Mouse (Mus musculus): Measurements from ENCODE around the gene Crls1. TPM values are rescaled to one million over a fixed set of nuclear protein-coding genes. Genes with fewer than 3 reads are reported as not detected.

Crls1 gene
- total RNA-seq (2023): 10 to 100 TPM in 1 of 2 experiments, 1 to 10 TPM in 1; 8.1 to 10.4 TPM

DNA sequence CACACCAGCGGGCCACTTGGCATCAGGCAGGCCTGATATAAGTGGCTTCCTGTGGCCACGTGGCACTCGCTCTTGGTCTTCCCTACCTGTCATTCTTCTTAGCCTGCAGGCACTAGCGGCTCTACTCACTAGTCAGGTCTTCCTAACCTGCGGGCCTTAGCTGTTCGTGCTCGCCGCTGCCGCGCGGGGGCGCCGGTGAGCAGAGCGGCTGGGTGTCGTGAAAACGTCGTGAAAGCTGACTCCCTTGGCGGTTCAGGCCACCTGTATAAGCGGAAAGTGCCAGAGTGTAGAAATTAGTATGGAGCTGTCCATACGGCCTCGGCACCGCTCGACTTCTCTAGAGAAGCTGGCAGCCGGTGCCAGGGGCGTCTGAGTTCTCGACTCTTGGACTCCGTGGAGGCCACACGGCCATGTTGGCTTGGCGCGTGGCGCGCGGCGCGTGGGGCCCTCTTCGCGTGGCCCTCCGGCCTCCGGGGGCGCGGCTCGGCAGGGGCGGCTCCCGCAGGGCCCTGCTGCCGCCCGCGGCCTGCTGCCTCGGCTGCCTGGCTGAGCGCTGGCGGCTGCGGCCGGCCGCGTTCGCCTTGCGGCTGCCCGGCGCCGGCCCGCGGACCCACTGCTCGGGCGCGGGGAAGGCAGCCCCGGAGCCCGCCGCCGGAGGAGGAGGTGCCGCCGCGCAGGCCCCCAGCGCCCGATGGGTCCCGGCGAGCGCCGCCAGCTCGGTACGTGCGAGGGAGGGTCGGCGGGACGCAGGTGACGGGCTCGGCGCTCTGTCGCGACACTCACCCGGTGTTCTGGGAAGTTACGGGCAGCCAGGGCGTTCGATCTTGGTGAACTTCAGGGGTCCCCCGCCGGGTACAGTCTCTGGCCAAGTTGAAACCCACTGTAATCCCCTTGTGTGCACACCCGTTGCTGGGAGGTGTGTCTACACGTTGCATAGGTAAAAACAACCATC is at the start of gene Crls1:
Gene Crls1, plus strand, starts transcription at position 260 of the 952 bp plus-strand sequence.

DNA sequence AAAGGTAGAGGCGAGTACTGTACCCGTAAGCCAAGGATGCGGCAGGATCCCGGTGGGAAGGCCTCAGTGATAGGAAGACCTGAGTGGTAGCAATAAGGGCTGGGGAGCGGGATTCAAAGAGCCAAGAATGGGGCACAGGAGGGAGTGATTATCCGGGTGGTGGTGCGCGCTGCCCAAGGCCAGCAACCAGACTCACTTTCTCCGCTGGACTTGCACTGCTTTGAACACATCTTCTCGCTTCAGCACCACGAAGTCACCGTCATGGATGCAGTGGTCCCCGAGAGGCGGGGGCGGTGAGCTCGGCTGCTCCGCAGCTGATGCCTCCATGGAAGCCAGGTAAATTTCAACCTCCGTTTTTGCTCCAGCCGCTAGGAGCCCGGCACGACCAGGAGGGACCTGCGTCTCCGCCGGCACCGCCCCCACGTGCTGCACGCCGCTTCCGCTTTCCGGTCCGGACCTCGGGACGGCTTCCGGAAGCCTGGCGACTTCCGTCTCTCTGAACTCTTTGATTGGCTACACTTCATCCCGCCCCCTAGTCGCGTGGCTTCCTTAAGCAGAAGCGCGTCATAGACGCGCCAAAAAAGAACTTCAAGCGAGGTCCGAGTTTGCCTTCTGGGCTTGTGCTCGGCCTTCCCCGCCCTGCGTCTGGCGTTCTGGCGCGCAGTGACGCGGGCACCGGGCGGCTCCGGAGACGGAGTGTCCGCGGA is 30.7 kb upstream of the Crls1 start, which contains the start of the genes Trmt6 and Mcm8:
Gene Trmt6, minus strand, starts transcription at position 448 of the 707 bp plus-strand sequence.
Gene Mcm8, plus strand, starts transcription at position 534 of the 707 bp plus-strand sequence.

DNA sequence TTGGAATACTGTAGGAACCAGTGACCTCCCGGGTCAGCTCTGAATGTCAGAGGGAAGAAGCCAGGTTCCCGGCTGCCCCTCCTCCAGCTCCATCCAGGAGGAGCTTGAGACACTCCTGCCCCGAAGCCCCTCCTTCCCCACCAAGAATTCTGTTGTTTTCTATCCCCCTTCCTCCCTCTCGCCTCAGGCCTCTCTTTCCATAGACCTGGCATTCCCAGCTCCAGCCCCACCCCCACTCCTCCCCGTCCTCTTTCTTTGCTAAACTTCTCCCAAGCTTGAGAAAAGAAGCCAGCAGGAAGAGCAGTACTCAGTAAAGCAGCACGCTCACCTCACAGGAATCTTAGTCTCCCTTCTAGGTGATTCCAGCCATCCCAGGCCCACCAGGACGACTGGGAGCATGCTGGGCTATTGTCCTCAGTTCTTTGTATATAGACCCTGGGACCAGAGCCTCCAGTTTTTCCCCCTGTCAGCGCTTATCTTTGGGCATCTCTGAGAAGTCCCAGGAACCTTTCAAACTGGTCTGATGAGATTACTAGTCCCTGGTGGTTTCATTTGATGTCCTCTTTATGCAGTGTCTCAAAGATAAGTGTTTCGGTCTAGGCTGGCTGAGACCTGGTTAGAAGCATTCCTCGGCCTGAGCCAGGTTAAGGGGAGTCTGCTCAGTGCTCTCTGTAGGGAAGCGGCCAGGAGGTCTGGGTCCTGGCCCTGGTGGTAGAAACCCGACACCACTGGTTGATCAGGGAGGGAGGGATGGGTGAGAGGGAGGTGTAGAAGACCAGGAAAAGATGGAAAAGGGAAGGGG is 34.6 kb downstream of the Crls1 start, which contains the start of gene Lrrn4:
Gene Lrrn4, minus strand, starts transcription at position 48 of the 802 bp plus-strand sequence.

Other genes starting within 250 kb of the Crls1 start
- 10 to 100 TPM; 13.4 to 14.9 TPM for gene Shld1, start 159.7 kb upstream of the Crls1 start, total RNA-seq (2023)
- not detected for gene Chgb, start 65.4 kb upstream of the Crls1 start, total RNA-seq (2023)
- gene Trmt6, start 30.6 kb upstream of the Crls1 start, total RNA-seq (2023): 10 to 100 TPM in 1 of 2 experiments, 1 to 10 TPM in 1; 9.5 to 15.9 TPM
- 1 to 10 TPM; 3.1 to 3.6 TPM for gene Mcm8, start 30.5 kb upstream of the Crls1 start, total RNA-seq (2023)
- gene Lrrn4, start 34.2 kb downstream of the Crls1 start, total RNA-seq (2023): under 1 TPM; 0.09 to 0.16 TPM
- gene Fermt1, start 99.2 kb downstream of the Crls1 start, total RNA-seq (2023): not detected

Measured in neutrophil, adult 59 days (primary cell).